Mouse (Mus musculus): ENCODE results near the gene Zfp457. TPM values are rescaled to one million over a fixed set of nuclear protein-coding genes. Genes with fewer than 3 reads are reported as not detected.

The Zfp457 gene
- polyA plus RNA-seq, 1 experiment from 2014 or later = 0.94 TPM

Other genes starting within 250 kb of the Zfp457 start
- 3.3 TPM in 2 replicates for gene Zfp712, start 245.3 kb downstream of the Zfp457 start, polyA plus RNA-seq (2015; fragmentation: Nextera tagmentation; extraction: Ambion mirVana)
- gene Zfp708, start 208.5 kb downstream of the Zfp457 start, polyA plus RNA-seq (2015; fragmentation: Nextera tagmentation; extraction: Ambion mirVana) = 3.7 and 4.5 TPM in 2 replicates
- 3.1 and 3.2 TPM in 2 replicates for gene Gm28557, start 197.9 kb downstream of the Zfp457 start, polyA plus RNA-seq (2015; fragmentation: Nextera tagmentation; extraction: Ambion mirVana)
- gene Rslcan18, start 190.2 kb downstream of the Zfp457 start, polyA plus RNA-seq (2015; fragmentation: Nextera tagmentation; extraction: Ambion mirVana) = 0.28 and 0.41 TPM in 2 replicates
- 1.9 and 2.2 TPM in 2 replicates for gene Zfp759, start 184.8 kb downstream of the Zfp457 start, polyA plus RNA-seq (2015; fragmentation: Nextera tagmentation; extraction: Ambion mirVana)
- 6.5 and 9.6 TPM in 2 replicates for gene Rsl1, start 133.3 kb downstream of the Zfp457 start, polyA plus RNA-seq (2015; fragmentation: Nextera tagmentation; extraction: Ambion mirVana)
- 2.1 and 2.3 TPM in 2 replicates for gene Zfp455, start 112.0 kb downstream of the Zfp457 start, polyA plus RNA-seq (2015; fragmentation: Nextera tagmentation; extraction: Ambion mirVana)
- 1.8 and 1.9 TPM in 2 replicates for gene Zfp458, start 28.0 kb downstream of the Zfp457 start, polyA plus RNA-seq (2015; fragmentation: Nextera tagmentation; extraction: Ambion mirVana)
- gene Zfp595, start 26.1 kb upstream of the Zfp457 start, polyA plus RNA-seq (2015; fragmentation: Nextera tagmentation; extraction: Ambion mirVana) = 2.7 and 2.9 TPM in 2 replicates
- gene Gm28044, start 54.1 kb upstream of the Zfp457 start, polyA plus RNA-seq (2015; fragmentation: Nextera tagmentation; extraction: Ambion mirVana) = 0.52 and 0.64 TPM in 2 replicates
- 1.0 and 1.1 TPM in 2 replicates for gene Zfp953, start 54.1 kb upstream of the Zfp457 start, polyA plus RNA-seq (2015; fragmentation: Nextera tagmentation; extraction: Ambion mirVana)
- 0.21 and 0.44 TPM in 2 replicates for gene Gm28041, start 69.2 kb upstream of the Zfp457 start, polyA plus RNA-seq (2015; fragmentation: Nextera tagmentation; extraction: Ambion mirVana)
- gene Zfp456, start 69.3 kb upstream of the Zfp457 start, polyA plus RNA-seq (2015; fragmentation: Nextera tagmentation; extraction: Ambion mirVana) = 1.8 and 2.0 TPM in 2 replicates
- 5.5 and 7.5 TPM in 2 replicates for gene Zfp429, start 93.3 kb upstream of the Zfp457 start, polyA plus RNA-seq (2015; fragmentation: Nextera tagmentation; extraction: Ambion mirVana)
- gene Zfp459, start 114.9 kb upstream of the Zfp457 start, polyA plus RNA-seq (2015; fragmentation: Nextera tagmentation; extraction: Ambion mirVana) = 0.90 and 1.1 TPM in 2 replicates
- 8.7 and 9.6 TPM in 2 replicates for gene Zfp874a, start 145.1 kb upstream of the Zfp457 start, polyA plus RNA-seq (2015; fragmentation: Nextera tagmentation; extraction: Ambion mirVana)
- gene Zfp874b, start 177.8 kb upstream of the Zfp457 start, polyA plus RNA-seq (2015; fragmentation: Nextera tagmentation; extraction: Ambion mirVana) = 2.8 and 3.4 TPM in 2 replicates
- gene Zfp58, start 194.1 kb upstream of the Zfp457 start, polyA plus RNA-seq (2015; fragmentation: Nextera tagmentation; extraction: Ambion mirVana) = 12.7 and 13.3 TPM in 2 replicates
- not detected in 2 replicates for gene Gm26965, start 219.7 kb upstream of the Zfp457 start, polyA plus RNA-seq (2015; fragmentation: Nextera tagmentation; extraction: Ambion mirVana)
- 19.4 and 20.4 TPM in 2 replicates for gene Zfp87, start 219.7 kb upstream of the Zfp457 start, polyA plus RNA-seq (2015; fragmentation: Nextera tagmentation; extraction: Ambion mirVana)
- gene Zfp748, start 247.3 kb upstream of the Zfp457 start, polyA plus RNA-seq (2015; fragmentation: Nextera tagmentation; extraction: Ambion mirVana) = 11.8 and 11.9 TPM in 2 replicates